Mouse (Mus musculus) adrenal gland, postnatal 4 days (tissue): ENCODE data around the gene Tmem201. TPM values are rescaled to one million over a fixed set of nuclear protein-coding genes. Genes with fewer than 3 reads are reported as not detected.

Experiments
- DNase-seq, 2 experiments: peaks; one replicate each; pipeline ENCODE4 v3.0.0; 2021 to 2022; ENCODE audit warnings: low spot score in 2 of 2, mixed read lengths in 2 of 2
- total RNA-seq, 2 experiments: library from RNA; stranded (reverse); gene quantifications; 2 replicates each; pipeline ENCODE4 v1.2.3; 2021

The Tmem201 gene
- total RNA-seq, 2 experiments from 2014 or later, result 41.2 to 48.6 TPM

GRCm38 (mm10) chr4:149688861-149689260 lies 49.0 kb downstream of the Tmem201 start:
- DNase-seq, result no peak

- DNase-seq, result no peak
Observed at GRCm38 (mm10) chr4:149684841-149685623, 52.8 kb downstream of the Tmem201 start.

GRCm38 (mm10) chr4:149683875-149684274 lies 54.0 kb downstream of the Tmem201 start:
- DNase-seq, result no peak

GRCm38 (mm10) chr4:149679056-149679770 lies 58.6 kb downstream of the Tmem201 start:
- DNase-seq, result no peak

GRCm38 (mm10) chr4:149678006-149678405 lies 59.8 kb downstream of the Tmem201 start:
- no peak for DNase-seq

GRCm38 (mm10) chr4:149675378-149676261 lies 62.2 kb downstream of the Tmem201 start:
- DNase-seq, result peak; percentile 44 to 51

GRCm38 (mm10) chr4:149674814-149675377 lies 62.9 kb downstream of the Tmem201 start:
- DNase-seq, result no peak

- no peak for DNase-seq
Observed at GRCm38 (mm10) chr4:149672747-149673146, 65.1 kb downstream of the Tmem201 start.

- DNase-seq, result no peak
Observed at GRCm38 (mm10) chr4:149671175-149671574, 66.7 kb downstream of the Tmem201 start.

GRCm38 (mm10) chr4:149665692-149666090 lies 72.2 kb downstream of the Tmem201 start:
- DNase-seq, result no peak

Other genes with a start within 250 kb of the Tmem201 start
- 10 to 100 TPM; 44.7 to 44.8 TPM for gene Ctnnbip1, start 219.8 kb downstream of the Tmem201 start, total RNA-seq
- 100 to 1,000 TPM; 116 to 127 TPM for gene Clstn1, start 151.6 kb downstream of the Tmem201 start, total RNA-seq
- gene Pik3cd, start 35.5 kb downstream of the Tmem201 start, total RNA-seq, result 1 to 10 TPM; 6.8 to 8.0 TPM
- 10 to 100 TPM; 13.2 to 16.8 TPM for gene Slc25a33, start 36.2 kb upstream of the Tmem201 start, total RNA-seq
- 10 to 100 TPM; 36.9 to 42.0 TPM for gene Spsb1, start 217.0 kb upstream of the Tmem201 start, total RNA-seq